Mouse (Mus musculus): ENCODE results near the gene Gm9611. TPM values are rescaled to one million over a fixed set of nuclear protein-coding genes. Genes with fewer than 3 reads are reported as not detected.

Gene Gm9611
- under 1 TPM in 1 of 2 experiments, not detected in 1; 0.21 TPM for polyA plus RNA-seq (2017; shearing (Covaris generic))

DNA sequence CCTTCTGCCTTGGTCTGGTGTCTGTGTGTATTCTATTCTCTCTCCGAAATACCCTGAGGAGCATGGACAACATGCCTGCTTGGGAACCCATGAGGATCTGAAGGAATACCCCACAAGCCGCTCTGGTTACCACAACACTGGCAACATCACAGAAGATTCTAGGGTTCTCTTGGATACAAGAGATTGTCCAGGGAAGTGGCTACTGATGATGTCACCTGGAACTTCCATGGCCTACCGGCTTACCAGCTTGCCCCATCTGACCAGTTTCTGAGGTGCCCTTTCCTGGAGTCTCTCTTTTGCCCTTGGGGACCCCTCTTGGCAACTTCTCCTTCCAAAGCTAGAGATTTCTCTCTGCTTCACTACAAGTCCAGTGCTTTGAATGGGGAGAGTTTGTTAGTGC, at the start of gene Gm9611:
TSS of gene Gm9611 (minus strand) at position 101 of the 400 bp plus-strand sequence.

GRCm38 (mm10) chr14:42309910-42310309, 12.8 kb upstream of the Gm9611 start, which contains the start of gene Gm7995:
Gm7995 (plus strand) TSS chr14:42310210.

GRCm38 (mm10) chr14:42259948-42260347, 37.2 kb downstream of the Gm9611 start, which contains the start of gene Gm17026:
Gm17026 (minus strand) TSS chr14:42260048.

Other genes starting within 250 kb of the Gm9611 start
- gene Gm7951, start 180.0 kb downstream of the Gm9611 start, polyA plus RNA-seq (2017; shearing (Covaris generic)) = not detected
- not detected for gene Gm17027, start 134.7 kb downstream of the Gm9611 start, polyA plus RNA-seq (2017; shearing (Covaris generic))
- gene Gm3573, start 106.6 kb downstream of the Gm9611 start, polyA plus RNA-seq (2017; shearing (Covaris generic)) = not detected
- gene Gm17026, start 37.3 kb downstream of the Gm9611 start, polyA plus RNA-seq (2017; shearing (Covaris generic)) = not detected
- not detected for gene Gm7995, start 12.9 kb upstream of the Gm9611 start, polyA plus RNA-seq (2017; shearing (Covaris generic))
- gene Gm8005, start 142.3 kb upstream of the Gm9611 start, polyA plus RNA-seq (2017; shearing (Covaris generic)) = not detected
- under 1 TPM in 1 of 2 experiments, not detected in 1; 0.11 TPM for gene Gm8011, start 166.5 kb upstream of the Gm9611 start, polyA plus RNA-seq (2017; shearing (Covaris generic))
- not detected for gene Gm8020, start 205.0 kb upstream of the Gm9611 start, polyA plus RNA-seq (2017; shearing (Covaris generic))
- not detected for gene Gm8024, start 226.9 kb upstream of the Gm9611 start, polyA plus RNA-seq (2017; shearing (Covaris generic))

Measured in activated CD4-positive, CD25-positive, alpha-beta regulatory T cell (primary cell).